Mouse (Mus musculus): ENCODE data around the gene Map6d1. TPM values are rescaled to one million over a fixed set of nuclear protein-coding genes. Genes with fewer than 3 reads are reported as not detected.

Map6d1 gene
- polyA plus RNA-seq, 1 experiment from 2014 or later, result 0.46 TPM

DNA sequence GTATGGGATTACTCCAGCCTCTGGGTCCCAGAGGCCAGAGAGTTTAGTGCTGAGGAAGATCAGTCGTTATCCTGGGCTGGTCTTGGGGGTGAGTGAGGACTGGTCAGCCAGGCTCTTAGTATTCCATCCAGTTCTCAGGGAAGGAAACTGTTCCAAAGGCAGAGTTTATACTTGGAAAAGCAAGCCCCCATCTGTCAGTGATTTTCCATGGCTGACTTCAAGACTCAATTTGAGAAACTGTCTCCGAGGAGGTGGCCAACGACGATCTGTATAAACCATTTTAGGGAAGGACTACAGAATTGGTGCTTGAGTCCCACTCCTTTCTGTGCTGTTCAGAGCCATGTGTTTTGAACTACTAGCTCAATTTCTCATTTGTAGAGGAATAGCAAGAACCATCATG lies 2.5 kb downstream of the Map6d1 start:
- no peak overlapping the region for H3K9ac ChIP-seq (ENCODE audit: low read length)
- H3K9me3 ChIP-seq (ENCODE audit: control insufficient read depth, low read length), result no peaks in the 10 kb centered on the region
- H3K4me3 ChIP-seq (ENCODE audit: low read length), result no peak overlapping the region
- ATAC-seq (ENCODE audit: low read depth), result no peak
- H3K4me1 ChIP-seq (replicated peaks; ENCODE audit: control insufficient read depth, insufficient read depth, low read length), result peaks cover 4% of the 10 kb centered on the region; the same call in 1 of the 2 replicates
- no peak overlapping the region for H3K4me2 ChIP-seq (ENCODE audit: low read depth, low read length)
- 83% methylated on average over 4 of the region's 4 CpGs for WGBS
- H3K27me3 ChIP-seq (ENCODE audit: control insufficient read depth, insufficient read depth, low read depth, low read length), result no peaks in the 10 kb centered on the region
- H3K27ac ChIP-seq (ENCODE audit: low read length), result no peak overlapping the region
- no peaks in the 10 kb centered on the region for H3K36me3 ChIP-seq (ENCODE audit: control insufficient read depth, insufficient read depth, low read length)

DNA sequence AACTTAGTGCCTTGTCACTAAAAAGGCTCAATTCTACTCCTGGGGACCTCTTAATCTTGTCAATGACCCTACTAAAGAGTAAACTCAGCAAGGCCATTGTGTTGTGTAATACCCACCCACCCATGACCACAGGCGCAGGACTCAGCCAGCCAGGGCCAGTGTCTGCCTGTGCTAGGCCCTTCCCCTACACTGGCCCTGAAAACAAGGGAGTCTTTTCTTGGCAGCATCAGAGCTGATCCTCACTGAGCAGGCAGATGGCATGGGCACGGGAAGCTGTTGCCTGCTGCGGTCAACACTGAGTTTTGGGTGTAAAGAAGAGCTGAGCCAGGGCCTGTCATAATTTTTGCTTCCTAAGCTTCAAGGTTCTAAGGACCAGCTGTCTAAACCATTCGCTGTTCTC lies 3.7 kb downstream of the Map6d1 start:
- Histone ChIP-seq H3K4me2 (ENCODE audit: low read depth, low read length) (no peak overlapping the region), H3K9me3 (ENCODE audit: control insufficient read depth, low read length) (no peaks in the 10 kb centered on the region), H3K36me3 (ENCODE audit: control insufficient read depth, insufficient read depth, low read length) (0 out of 2 replicates have a peak, but pooled peaks cover 3% of the 10 kb centered on the region), H3K27ac (ENCODE audit: low read length) (no peak overlapping the region), H3K27me3 (ENCODE audit: control insufficient read depth, insufficient read depth, low read depth, low read length) (no peaks in the 10 kb centered on the region), H3K4me1 (replicated peaks; ENCODE audit: control insufficient read depth, insufficient read depth, low read length) (peaks cover 4% of the 10 kb centered on the region; the same call in 1 of the 2 replicates), H3K4me3 (ENCODE audit: low read length) (no peak overlapping the region), H3K9ac (ENCODE audit: low read length) (no peak overlapping the region)
- no peak for ATAC-seq (ENCODE audit: low read depth)
- WGBS, result 70% methylated on average over 4 of the region's 4 CpGs

DNA sequence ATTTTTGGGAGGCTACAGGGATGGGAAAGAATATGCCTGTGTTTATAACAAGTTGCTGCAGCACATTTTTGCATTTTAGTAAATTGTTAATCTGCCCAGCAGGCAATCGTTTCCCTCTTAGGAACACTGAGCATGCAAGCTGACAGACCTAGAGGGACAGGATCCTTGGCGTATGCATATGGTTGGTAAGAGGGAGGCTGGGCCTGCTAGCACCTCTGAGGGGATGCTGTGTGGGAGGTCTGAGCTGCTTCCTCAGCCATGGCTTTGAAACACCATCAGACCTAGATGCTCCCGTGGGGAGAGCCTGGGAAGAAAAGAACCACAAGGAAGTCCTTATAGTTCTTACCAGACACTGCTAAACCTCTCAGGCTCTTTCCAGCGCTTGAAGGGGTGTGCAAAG lies 6.8 kb downstream of the Map6d1 start:
- no peak for ATAC-seq (ENCODE audit: low read depth)
- H3K4me1 ChIP-seq (replicated peaks; ENCODE audit: control insufficient read depth, insufficient read depth, low read length), result no peaks in the 10 kb centered on the region
- no peak overlapping the region for H3K9ac ChIP-seq (ENCODE audit: low read length)
- H3K27me3 ChIP-seq (ENCODE audit: control insufficient read depth, insufficient read depth, low read depth, low read length), result no peaks in the 10 kb centered on the region
- no peaks in the 10 kb centered on the region for H3K9me3 ChIP-seq (ENCODE audit: control insufficient read depth, low read length)
- WGBS, result 61% methylated on average over 4 of the region's 4 CpGs
- H3K27ac ChIP-seq (ENCODE audit: low read length), result no peak overlapping the region
- no peak overlapping the region for H3K4me2 ChIP-seq (ENCODE audit: low read depth, low read length)
- H3K36me3 ChIP-seq (ENCODE audit: control insufficient read depth, insufficient read depth, low read length), result peaks cover 25% of the 10 kb centered on the region
- no peak overlapping the region for H3K4me3 ChIP-seq (ENCODE audit: low read length)

DNA sequence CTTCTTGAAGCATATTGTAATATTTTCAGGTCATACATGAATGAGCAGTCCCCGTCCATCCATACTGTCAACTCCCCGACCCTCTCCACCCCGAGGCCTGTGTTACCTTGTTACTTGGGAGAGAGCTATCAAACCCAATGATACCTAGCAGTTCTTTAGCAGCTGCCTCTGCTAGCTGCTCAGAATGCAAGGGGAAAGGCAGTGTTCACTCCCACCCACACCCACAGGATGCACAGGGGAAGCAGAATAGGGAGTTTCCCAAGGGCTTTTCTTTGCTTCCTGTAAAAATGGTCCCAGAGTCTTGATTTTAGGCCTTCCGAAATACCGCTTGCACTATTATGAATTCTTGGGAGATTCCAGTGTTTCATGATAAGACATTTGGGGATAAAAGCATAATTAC lies 13.0 kb downstream of the Map6d1 start:
- no peaks in the 10 kb centered on the region for H3K9me3 ChIP-seq (ENCODE audit: control insufficient read depth, low read length)
- H3K4me2 ChIP-seq (ENCODE audit: low read depth, low read length), result no peak overlapping the region
- no peak for ATAC-seq (ENCODE audit: low read depth)
- WGBS, result 92% methylated on average over 5 of the region's 5 CpGs
- no peaks in the 10 kb centered on the region for H3K4me1 ChIP-seq (replicated peaks; ENCODE audit: control insufficient read depth, insufficient read depth, low read length)
- peaks cover 49% of the 10 kb centered on the region for H3K36me3 ChIP-seq (ENCODE audit: control insufficient read depth, insufficient read depth, low read length)
- H3K4me3 ChIP-seq (ENCODE audit: low read length), result no peak overlapping the region
- no peak overlapping the region for H3K9ac ChIP-seq (ENCODE audit: low read length)
- no peak overlapping the region for H3K27ac ChIP-seq (ENCODE audit: low read length)
- H3K27me3 ChIP-seq (ENCODE audit: control insufficient read depth, insufficient read depth, low read depth, low read length), result no peaks in the 10 kb centered on the region

DNA sequence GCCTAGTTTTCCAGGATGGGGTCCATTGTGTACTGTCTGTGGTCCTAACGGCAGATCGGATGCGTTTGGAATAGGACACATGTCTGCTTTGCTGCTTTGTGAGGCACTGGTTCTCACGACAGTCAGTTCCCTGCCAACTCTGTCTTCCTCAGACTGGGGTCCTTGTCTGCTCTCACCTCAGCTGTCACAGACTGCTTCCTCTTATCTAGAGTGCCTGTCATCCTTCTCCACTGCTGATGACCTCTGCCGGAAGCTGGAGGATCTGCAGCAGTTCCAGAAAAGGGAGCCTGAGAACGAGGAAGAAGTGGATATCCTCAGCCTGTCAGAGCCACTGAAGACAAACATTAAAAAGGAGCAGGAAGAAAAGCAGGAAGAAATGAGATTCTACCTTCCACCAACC lies 13.7 kb downstream of the Map6d1 start:
- no peak overlapping the region for H3K9ac ChIP-seq (ENCODE audit: low read length)
- H3K27me3 ChIP-seq (ENCODE audit: control insufficient read depth, insufficient read depth, low read depth, low read length), result no peaks in the 10 kb centered on the region
- H3K27ac ChIP-seq (ENCODE audit: low read length), result no peak overlapping the region
- no peak for ATAC-seq (ENCODE audit: low read depth)
- WGBS, result 51% methylated on average over 6 of the region's 6 CpGs
- H3K4me3 ChIP-seq (ENCODE audit: low read length), result no peak overlapping the region
- peaks cover 53% of the 10 kb centered on the region for H3K36me3 ChIP-seq (ENCODE audit: control insufficient read depth, insufficient read depth, low read length)
- no peaks in the 10 kb centered on the region for H3K4me1 ChIP-seq (replicated peaks; ENCODE audit: control insufficient read depth, insufficient read depth, low read length)
- H3K4me2 ChIP-seq (ENCODE audit: low read depth, low read length), result no peak overlapping the region
- no peaks in the 10 kb centered on the region for H3K9me3 ChIP-seq (ENCODE audit: control insufficient read depth, low read length)

DNA sequence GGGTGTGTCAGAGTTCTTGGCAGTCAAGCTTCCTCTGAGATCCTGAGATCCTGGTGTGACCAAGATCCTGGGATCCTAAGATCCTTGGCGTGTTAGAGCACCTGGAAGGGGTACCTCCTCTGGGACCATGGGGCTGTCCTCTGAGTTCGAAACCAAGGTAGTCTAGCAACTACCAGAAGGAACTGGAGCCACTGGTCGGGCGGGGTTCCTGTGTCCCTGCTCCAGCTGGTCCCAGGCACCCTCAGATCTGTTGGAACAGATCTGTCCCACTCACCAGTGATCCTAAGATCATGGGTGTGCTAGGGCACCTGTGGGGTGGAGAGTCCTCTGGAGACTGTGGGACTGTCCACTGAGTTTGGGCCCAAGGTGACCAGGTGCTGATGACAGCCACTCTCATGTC lies 14.5 kb downstream of the Map6d1 start:
- peaks cover 58% of the 10 kb centered on the region for H3K36me3 ChIP-seq (ENCODE audit: control insufficient read depth, insufficient read depth, low read length)
- H3K4me1 ChIP-seq (replicated peaks; ENCODE audit: control insufficient read depth, insufficient read depth, low read length), result no peaks in the 10 kb centered on the region
- no peak overlapping the region for H3K27ac ChIP-seq (ENCODE audit: low read length)

DNA sequence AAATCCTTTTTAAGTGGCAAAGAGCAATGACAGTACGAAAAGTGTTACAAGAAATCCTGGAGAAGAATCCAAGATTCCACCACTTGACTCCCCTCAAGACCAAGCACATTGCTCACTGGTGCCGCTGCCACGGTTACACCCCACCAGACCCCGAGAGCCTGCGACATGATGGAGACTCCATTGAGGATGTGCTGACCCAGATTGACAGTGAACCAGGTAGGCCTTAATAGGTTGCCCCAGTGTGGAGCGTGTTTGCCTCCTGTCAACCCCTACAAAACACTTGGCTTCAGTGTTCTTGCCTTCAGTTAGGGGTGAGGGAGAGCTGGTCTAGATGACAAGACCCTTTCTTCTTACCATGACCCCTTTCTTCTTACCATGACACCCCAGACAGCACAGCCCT lies 18.4 kb downstream of the Map6d1 start:
- no peak overlapping the region for H3K27ac ChIP-seq (ENCODE audit: low read length)
- H3K36me3 ChIP-seq (ENCODE audit: control insufficient read depth, insufficient read depth, low read length), result peaks cover 38% of the 10 kb centered on the region
- 96% methylated on average over 6 of the region's 6 CpGs for WGBS
- no peak for ATAC-seq (ENCODE audit: low read depth)
- no peaks in the 10 kb centered on the region for H3K9me3 ChIP-seq (ENCODE audit: control insufficient read depth, low read length)
- no peak overlapping the region for H3K9ac ChIP-seq (ENCODE audit: low read length)
- H3K4me3 ChIP-seq (ENCODE audit: low read length), result no peak overlapping the region
- no peaks in the 10 kb centered on the region for H3K27me3 ChIP-seq (ENCODE audit: control insufficient read depth, insufficient read depth, low read depth, low read length)
- no peak overlapping the region for H3K4me2 ChIP-seq (ENCODE audit: low read depth, low read length)
- no peaks in the 10 kb centered on the region for H3K4me1 ChIP-seq (replicated peaks; ENCODE audit: control insufficient read depth, insufficient read depth, low read length)

More for the DNA sequence above, 14.5 kb downstream of the Map6d1 start:
- no peaks in the 10 kb centered on the region for H3K9me3 ChIP-seq (ENCODE audit: control insufficient read depth, low read length)
- H3K9ac ChIP-seq (ENCODE audit: low read length), result no peak overlapping the region
- 97% methylated on average over 4 of the region's 4 CpGs for WGBS
- no peaks in the 10 kb centered on the region for H3K27me3 ChIP-seq (ENCODE audit: control insufficient read depth, insufficient read depth, low read depth, low read length)
- H3K4me3 ChIP-seq (ENCODE audit: low read length), result no peak overlapping the region
- no peak for ATAC-seq (ENCODE audit: low read depth)
- H3K4me2 ChIP-seq (ENCODE audit: low read depth, low read length), result no peak overlapping the region

DNA sequence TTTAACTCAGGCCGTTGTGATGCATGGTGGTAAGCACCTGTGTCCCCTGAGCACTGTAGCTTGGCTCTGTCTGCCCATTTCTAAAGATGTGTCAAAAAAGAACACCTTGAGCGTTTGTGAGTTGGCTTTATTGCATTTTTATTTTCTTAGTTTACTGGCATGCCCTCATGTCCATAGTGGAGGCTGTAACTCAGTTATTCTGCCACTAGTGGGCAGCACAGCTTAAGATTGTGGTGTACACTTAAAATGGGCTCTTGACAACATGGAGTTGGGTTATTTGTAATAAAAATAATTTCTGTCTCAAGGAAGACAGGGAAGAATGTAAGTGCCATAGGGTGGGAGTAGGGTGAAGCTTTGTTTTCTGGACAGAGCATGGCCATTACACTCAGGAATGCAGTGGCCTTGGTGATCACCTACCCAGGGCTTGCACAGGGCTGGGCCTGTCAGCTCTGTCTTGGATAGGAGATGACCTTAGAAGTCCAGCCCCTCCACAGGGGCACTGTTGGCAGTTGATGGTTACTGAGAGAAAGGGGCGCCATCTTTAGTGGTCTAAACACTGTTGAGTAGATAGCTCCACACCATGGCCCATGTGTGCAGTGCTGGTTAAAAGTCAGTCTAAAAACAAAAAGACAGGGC lies 27.4 kb downstream of the Map6d1 start:
- no peak overlapping the region for H3K27ac ChIP-seq (ENCODE audit: low read length)
- 81% methylated on average over 3 of the region's 3 CpGs for WGBS
- H3K27me3 ChIP-seq (ENCODE audit: control insufficient read depth, insufficient read depth, low read depth, low read length), result no peaks in the 10 kb centered on the region
- H3K4me1 ChIP-seq (replicated peaks; ENCODE audit: control insufficient read depth, insufficient read depth, low read length), result no peaks in the 10 kb centered on the region
- H3K4me2 ChIP-seq (ENCODE audit: low read depth, low read length), result no peak overlapping the region
- H3K9me3 ChIP-seq (ENCODE audit: control insufficient read depth, low read length), result no peaks in the 10 kb centered on the region
- H3K36me3 ChIP-seq (ENCODE audit: control insufficient read depth, insufficient read depth, low read length), result peaks cover 41% of the 10 kb centered on the region
- no peak overlapping the region for H3K9ac ChIP-seq (ENCODE audit: low read length)
- ATAC-seq (ENCODE audit: low read depth), result no peak
- H3K4me3 ChIP-seq (ENCODE audit: low read length), result no peak overlapping the region

DNA sequence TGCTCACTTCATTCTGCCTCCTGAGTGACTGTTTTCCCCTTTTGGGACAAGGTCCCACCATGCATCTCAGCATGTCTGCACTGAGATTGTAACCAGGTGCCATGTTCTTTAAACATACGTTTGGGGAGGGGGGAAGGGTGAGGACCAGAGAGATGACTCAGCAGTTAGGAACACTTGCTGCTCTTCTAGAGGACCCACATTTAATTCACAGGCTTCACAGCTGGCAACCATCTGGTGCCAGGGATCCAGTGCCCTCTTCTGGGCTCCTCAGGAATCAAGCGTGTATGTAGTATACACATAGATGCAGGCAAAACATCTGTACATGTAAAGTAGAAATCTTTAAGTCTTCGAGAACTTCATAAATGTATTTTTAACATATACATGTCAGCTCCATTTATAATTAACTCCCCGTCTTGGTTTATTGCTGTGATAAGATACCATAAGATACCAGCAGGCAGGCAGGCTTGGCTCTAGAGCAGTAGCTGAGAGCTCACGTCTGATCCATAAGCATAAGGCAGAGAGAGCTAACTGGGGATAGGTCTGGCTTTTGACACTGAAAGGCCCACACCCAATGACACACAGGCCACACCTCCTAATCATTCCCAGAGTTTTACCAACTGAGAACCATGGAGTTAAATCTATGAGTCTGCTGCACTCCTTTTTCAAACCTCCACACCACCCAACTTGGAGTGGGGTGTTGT lies 41.5 kb downstream of the Map6d1 start:
- Histone ChIP-seq H3K27ac (ENCODE audit: low read length) (no peak overlapping the region), H3K27me3 (ENCODE audit: control insufficient read depth, insufficient read depth, low read depth, low read length) (no peaks in the 10 kb centered on the region), H3K36me3 (ENCODE audit: control insufficient read depth, insufficient read depth, low read length) (peaks cover 53% of the 10 kb centered on the region), H3K4me3 (ENCODE audit: low read length) (no peak overlapping the region), H3K9me3 (ENCODE audit: control insufficient read depth, low read length) (no peaks in the 10 kb centered on the region), H3K4me2 (ENCODE audit: low read depth, low read length) (no peak overlapping the region), H3K9ac (ENCODE audit: low read length) (no peak overlapping the region), H3K4me1 (replicated peaks; ENCODE audit: control insufficient read depth, insufficient read depth, low read length) (no peaks in the 10 kb centered on the region)
- no peak for ATAC-seq (ENCODE audit: low read depth)
- WGBS, result 81% methylated on average over 5 of the region's 5 CpGs
